Mouse (Mus musculus): Measurements from ENCODE around the gene Flt3l.
A peak's percentile ranks its signal among the peaks of the same experiment; 100 is the strongest.
"Not testable (repeated sequence)": the region's sequence is repeated elsewhere in the genome, so short reads cannot be mapped to it uniquely, and the experiment has no call there.

Flt3l gene

DNA sequence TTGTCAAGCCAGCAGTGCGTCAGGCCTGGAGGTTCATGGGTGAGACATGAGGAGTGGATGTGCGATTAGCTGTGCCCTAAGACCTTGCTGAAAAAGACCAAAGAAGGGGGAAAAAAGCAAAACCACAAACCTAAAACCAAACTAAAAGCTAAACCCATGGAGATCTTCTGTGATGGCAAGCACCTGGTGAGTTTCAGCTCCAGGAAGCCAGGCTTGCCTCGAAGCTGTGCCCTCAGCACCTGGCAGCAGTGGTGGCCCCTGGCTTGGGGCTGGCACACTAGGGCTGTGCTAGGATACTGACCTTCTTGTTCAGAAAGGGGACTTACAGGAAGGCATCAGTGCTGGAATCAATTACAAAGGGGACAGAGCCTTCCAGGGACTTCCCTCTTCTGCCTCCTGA lies 5.1 kb upstream of the Flt3l start:
- DNase-seq = no peak

DNA sequence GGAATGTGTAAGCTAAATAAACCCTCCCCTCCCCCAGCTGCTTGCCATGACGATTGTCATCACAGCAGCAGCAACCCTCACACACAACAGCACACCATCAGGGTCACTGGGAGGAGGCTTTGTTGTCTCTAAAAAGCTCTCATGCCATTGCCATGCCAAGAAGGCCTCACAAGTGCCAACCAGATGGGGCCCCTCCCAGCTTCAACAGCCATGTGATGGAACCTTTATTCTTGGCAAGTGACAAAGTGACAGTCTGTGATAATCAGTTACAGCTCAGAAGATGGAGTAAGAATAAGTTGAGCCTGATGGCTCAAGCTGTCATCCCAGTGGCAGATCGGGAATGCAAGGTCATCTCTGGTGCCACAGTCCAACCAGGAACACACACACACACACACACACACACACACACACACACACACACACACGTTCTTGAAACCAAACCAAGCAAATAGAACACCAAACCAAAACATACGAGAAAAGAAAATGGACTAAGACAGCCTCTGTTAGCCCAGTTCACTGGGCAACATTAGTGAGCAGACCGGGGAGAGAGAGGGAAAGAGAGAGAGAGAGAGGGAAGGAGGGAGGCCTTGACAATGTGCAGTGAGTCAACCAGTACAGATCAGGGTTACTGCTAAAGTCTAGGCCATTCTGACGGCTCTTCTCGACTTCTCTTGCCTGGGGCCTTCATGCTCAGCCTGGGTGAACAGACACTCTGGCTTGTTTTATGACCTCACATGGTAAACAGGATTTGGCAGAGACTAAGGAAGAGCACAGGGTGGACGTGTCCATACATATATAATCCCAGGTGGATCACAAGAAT lies 3.9 kb upstream of the Flt3l start:
- DNase-seq = no peak

DNA sequence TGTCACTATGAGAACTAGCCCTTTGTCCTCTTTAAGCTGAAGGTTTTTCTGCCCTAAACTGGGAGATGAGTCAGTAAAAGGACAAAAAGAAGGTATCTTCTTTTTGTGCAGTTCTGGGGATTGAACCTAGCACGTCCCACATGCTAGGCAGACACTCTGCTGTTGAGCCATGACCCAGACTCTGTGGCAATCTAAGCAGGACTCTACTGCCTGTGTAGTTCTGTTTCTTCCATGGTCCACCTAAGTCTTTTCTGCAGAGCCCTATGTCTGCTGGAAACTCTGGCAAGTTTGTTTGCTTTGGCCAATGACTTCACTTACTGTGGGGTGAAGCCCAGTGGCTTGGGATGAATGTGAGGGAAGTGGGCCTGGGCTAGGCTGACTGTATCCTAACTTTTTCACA lies 2.2 kb upstream of the Flt3l start:
- no peak for DNase-seq

DNA sequence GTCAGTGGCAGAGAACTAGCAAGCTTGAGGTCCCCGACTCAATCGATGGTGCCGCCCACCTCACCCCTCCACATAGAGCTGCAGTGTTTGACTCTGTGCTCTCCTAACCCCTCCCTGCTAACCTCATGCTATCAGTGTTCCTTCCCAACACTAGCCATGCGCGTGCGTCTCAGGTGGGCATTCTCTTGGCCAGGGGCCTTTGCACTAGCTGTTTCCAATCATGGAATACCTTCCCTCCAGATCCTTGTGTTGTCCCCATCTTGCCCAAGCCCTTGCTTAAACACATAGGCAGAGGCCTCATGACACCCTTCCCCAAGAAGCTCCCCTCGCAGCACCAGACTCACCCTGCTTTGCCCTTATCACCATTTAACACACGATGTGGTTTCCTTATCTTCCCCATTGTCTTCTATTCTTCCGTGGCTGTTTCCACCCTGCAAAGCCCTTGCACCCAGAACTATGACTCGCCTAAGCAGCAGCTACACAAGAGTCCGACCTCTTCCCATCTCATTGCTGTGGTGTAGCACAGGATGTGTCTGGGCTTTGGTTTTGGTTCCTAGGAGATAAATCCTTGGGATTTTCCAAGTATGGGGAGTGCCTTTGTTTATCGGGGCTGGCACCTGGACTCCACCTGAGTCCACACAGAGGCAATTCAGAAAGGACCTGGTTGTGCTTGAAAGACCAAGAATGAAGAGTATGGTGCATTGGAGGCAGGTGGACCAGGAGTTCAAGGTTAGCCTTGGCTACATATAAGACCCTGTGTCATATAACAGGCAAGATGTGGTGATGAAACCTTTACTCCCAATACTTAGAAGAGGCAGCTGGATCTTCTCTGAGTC lies 1.2 kb upstream of the Flt3l start:
- DNase-seq = no peak

DNA sequence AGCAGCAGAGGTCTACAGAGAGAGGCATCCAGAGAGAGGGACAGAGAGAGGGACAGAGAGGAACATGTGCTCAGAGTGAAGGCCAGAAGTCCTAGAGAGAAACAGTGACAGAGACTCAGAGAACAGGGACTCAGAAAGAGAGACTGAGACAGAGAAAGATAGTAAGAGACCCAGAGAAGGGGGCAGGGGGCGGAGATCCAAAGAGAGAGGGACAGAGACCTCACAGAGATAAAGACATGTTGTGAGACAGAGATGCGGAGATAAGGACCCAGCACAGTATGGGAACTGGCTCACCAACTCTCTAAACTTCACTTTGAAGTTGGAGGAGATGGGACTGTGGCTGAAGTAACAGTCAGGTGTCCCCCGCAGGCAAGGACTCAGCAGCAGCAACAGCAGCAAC lies 862 bp downstream of the Flt3l start:
- DNase-seq = no peak

DNA sequence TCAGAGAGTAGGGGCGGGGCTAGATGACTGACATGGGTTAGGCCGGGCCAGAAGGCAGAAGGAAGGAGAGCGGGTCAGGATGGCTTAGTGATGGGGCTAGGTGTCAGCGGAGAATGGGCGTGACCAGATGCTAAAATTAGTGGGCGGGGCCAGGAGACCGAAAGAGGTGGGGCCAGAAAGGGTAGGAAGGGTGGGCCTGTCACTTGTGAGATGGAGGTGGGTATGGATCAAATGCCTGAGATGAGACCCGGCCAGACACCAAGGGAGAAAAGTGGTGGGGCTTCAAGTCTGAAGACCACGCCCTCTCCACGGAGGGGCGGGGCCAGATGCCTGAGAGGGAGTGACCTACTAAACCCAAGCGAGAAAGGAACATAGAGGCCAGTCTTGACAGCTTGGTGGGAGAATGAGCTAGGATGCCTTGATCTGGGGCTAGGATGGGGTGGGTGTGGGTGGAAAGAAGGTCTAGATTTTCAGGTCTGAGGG lies 1.6 kb downstream of the Flt3l start:
- no peak for DNase-seq

DNA sequence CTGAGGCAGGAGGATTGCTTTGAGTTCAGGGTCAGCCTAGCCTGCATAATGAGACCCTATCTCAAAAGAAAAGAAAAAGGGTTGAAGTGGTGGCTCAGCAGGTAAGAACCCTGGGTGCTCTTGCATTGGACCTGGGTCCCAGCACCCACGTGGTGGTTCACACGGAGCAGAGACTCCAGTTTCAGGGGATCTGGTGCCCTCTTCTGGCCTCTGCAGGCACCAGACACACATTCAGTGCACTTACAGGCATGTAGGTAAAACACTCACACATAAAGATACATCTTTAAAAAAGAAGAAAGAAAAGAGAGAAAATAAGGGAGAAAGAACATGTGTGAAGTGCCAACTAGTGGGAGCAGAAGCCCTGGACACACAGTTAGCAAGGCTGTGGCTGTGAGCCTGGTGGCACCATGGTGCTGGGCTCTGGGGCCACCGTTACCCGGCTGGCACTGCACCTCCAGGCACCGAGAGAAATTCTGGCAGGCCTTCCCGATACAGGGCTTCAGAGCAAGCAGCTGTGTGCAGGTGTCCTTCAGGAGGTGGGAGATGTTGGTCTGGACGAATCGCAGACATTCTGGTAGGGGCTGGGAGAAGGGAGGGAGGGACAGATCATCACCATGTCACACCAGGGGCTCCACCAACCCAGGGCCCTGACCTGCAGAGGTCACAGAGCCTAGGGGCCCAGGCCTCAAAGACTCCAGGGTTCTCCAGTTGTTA lies 2.6 kb downstream of the Flt3l start:
- no peak for DNase-seq

DNA sequence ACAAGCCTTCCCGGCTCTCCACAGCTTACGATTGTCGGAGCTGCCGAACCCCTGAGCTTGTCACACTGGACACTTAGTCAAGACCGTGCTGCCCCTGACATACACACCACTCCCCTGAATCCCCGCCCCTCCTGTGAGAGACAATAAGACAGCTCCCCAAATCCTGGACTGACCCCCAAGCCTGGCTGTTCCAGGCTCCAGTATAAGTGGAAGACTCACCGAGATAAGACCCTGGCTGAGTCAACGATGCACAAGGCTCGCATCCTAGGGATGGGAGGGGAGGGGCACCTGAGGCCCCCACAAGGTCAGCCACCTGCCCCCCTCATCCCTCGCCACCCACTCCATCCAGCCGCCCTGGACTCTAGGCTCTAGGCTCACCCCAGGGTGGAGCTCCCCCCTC lies 4.4 kb downstream of the Flt3l start:
- DNase-seq = no peak

DNA sequence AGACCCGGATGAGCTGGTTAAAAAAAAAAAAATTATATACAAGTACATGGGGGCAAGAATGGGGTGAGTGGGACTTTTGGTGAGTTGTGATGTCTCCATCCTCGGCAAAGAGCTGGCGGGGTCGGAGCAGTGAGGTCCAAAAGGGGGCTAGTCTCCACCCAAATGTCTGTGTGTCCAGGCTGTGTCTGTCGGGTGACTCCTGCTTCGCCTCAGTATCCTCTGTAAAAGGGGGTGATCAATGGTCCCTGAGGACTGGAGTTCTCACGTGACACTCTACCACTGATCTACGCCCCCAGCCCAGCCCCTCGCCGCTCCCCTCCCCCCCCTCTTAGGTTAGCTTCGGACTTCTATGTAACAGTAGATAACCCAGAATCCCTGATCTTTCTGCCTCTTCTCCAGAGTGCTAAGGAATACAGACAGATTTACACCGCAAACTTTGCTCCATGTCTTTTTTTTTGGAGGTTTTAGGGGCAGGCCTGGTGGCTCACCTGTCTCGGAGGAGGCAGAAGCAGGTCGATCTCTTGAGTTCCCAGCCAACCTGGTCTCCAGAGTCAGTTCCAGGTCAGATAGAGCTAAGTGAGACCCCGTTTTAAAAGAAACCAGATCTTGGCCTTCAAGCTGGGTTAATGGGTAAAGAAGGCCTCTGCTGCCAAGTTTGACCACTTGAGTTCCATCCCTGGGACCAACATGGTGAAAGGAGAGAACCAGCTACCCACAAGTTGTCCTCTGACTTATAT lies 6.3 kb downstream of the Flt3l start:
- DNase-seq = no peak

DNA sequence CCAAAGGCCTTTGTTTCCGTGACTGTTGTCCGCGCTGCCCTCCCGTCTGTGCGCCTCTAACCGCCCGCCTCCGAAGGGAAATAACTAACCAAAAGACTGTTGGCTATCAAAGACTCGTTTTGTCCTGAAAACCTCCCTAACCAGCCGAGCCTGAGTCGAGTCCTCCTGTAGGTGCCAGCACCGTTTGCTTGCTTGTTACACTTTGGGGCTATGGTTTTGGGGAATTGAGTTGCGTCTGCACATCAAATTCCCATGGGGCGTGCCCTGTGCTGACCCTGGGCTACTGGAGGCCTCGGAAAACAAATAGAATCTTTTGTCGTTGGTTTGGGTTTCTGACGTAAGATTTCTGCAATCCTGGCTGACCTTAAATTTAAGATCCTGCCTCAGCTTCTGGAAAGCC lies 6.9 kb downstream of the Flt3l start:
- no peak for DNase-seq

DNA sequence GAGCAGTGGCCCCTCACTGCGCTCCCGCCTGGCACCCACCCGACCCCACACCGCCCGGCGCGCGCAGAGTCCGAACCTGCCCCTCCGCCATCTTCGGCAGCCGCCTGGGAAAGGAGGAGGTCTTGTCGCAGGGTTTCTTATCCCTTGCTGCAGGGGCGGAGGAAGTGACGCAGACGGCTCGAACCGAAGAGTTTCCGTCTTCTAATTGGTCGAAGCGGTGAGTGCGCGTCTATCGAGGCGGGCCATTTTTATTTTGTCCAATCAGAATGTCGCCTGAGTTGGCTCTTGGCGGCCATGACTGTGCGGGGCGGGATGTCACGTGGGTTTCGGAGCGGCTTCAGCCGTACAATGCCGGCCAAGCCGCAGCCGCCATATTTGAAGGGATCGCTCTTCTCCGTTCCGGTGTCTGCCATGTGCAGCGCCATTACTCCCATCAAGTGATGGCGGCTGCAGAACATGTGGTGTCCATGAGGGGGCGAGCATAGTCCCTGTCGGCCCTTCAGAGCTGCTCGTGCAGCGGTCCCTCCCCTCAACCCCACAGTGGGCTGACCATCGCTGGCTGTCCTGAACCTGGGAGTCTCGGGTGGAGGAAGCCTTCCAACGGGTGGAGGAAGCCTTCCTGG lies 7.5 kb downstream of the Flt3l start, which contains the start of gene Rpl13a:
Gene Rpl13a (minus strand): TSS at position 138 of the 623 bp plus-strand sequence.
- peak; percentile 99 for DNase-seq

DNA sequence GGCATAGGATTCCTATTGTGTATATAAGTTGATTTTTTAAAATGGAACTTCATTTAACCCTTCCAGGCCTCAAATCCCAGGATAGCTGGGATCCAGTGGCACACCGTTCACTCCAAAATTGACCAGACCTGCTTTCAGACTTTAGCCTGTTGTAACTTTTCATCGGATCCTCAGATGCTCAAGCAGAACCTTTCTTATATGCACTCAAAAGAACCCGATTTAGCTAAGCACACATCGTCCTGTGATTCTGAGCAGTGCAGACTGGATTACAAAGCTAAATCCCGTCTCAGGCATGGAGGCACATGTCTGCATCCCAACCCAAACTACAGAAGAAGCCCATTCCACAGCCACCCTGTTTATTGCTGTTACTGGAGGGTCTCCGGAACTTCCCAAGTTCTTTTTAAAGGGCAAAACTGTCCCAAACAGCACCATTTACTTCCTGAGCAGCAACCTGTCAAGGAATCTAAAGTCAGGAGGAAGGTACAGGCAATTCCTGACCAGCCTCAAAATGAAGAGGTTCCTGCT lies 8.5 kb downstream of the Flt3l start:
- DNase-seq = no peak

DNA sequence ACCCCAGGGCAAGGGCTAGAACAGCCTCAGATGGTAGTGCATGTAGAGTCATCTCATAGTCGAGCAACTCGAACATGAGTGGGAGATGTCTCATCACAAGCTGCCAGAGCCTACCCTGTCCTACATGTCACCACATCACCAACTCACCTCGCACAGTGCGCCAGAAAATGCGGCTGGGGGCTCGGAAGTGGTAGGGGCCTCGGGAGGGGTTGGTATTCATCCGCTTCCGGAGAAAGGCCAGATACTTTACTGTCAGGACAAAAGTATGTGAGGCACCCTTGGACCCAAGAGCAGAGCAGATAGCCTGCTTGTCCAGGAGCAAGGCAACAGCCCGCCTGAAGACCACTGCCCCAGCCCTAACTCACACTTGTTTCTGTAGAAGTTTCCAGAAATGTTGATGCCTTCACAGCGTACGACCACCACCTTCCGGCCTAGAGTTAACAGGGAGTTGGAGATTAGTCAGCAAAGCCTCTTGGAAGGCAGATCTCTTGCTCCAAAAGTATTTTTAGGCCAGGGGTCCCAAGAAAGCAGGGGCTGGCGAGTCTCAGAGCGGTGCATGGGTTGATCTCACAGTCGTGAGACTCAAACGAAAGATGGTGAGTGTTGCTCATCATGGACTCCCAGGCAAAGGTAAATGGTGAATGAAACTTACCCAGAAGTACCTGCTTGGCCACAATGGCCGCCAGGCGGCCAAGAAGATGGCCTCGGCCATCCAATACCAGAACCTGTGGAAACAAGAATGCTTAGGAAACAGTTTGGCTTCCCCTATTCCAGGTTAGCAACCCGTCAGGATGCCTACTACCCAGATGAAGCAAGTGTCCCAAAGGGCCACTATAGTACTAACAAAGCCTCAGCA lies 9.2 kb downstream of the Flt3l start:
- DNase-seq = no peak

DNA sequence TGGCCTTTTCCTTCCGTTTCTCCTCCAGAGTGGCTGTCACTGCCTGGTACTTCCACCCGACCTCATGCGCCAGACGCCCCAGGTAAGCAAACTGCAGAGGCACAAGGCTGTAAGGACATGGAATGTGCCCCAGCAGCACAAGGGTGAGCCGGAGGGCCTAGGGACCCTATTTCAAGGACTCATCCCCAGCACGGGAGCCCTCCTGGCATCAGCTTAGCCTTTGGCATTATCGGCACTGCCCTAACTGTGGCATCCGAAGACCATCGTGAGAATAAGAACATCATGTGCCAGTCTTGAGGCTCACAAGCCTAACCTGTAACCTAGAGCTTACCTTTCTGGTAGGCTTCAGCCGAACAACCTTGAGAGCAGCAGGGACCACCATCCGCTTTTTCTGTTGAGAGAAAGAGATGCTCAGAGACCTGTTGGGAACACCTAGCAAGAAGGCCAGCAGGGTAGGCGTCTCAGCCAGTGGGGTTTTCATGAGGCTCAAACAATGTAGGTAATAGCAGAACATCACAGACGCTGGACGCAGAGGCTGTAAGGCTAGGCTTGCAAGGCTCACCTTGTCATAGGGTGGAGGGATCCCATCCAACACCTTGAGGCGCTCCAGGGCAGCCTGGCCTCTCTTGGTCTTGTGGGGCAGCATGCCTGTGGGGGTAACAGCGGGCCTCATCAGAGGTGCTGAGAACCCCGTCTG lies 9.9 kb downstream of the Flt3l start:
- DNase-seq = no peak

DNA sequence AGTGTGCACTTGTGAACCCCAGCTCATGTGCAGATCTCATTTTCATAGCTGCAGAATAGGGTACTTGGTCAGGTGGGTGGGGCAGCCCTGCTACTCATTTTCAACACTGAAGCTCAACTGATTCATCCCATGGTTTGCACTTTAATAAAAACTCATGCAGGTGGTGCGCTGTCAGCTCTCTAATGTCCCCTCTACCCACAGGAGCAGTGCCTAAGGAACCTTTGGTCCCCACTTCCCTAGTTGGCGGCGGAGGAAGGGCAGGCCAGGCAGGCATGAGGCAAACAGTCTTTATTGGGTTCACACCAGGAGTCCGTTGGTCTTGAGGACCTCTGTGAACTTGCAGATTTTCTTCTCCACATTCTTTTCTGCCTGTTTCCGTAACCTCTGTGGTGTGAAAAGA lies 10.6 kb downstream of the Flt3l start:
- not testable (repeated sequence) for DNase-seq

DNA sequence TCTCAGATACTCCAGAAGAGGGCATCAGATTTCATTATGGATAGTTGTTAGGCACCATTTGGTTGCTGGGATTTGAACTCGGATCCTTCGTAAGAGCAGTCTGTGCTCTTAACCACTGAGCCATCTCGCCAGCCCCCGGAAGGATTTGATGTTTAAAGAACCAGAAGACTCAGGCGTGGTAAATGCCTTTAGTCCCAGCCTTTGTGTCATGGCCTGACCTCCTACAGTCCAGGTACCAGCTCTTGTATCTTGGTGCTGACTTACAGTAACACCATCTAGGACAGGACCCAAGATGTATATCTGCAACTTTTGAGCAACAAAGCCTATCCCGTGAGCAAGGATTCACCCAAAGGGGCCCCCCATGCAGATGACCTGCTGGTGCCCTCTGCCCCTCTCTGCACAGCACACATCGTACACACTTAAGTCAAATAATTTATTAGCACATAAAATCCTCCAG lies 11.1 kb downstream of the Flt3l start:
- no peak for DNase-seq

DNA sequence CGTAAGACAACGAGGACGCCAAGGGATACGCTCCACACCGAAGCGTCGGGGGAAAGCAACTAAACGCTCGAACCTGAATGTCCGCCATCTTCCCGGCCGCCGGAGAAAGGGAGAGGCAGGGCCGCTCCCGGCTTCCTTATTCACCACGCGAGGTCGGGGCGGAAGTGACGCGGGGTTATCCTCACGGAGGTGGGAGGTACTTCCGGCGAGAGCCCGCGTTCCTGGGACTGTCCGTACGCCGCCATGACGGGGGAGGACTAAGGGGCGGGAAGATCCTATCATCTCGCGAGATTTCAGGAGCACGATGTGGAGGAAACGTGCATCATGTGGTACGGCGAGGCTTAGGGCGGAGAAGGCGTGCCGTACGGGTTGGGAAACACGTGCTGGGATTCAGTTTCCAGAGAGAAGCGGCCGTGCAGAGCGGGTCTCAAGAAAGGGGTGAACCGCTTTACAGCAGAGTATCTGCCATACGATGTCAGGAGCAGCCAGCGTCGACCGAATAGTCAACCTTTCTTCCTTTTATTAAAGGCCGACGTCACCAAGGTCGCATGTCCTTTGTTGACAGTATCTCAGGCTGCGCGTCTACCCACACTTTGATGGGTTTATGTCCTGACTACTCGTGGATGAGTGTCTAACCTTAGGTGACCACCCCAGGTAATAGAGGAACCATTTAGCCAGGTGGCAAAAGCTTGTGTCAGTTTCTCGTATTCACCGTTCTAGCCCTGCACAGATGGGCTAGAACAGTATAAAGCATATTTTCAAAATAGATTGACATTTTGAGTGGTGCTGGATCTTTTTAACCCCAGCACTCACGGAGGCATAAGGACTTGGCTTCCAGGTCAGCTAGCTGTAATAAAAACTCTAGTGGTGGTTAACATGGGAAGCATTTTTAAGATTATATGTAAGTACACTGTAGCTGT lies 11.7 kb downstream of the Flt3l start, which contains the start of gene Rps11:
Gene Rps11 (minus strand): TSS at position 216 of the 920 bp plus-strand sequence.
- DNase-seq = peak; percentile 99

DNA sequence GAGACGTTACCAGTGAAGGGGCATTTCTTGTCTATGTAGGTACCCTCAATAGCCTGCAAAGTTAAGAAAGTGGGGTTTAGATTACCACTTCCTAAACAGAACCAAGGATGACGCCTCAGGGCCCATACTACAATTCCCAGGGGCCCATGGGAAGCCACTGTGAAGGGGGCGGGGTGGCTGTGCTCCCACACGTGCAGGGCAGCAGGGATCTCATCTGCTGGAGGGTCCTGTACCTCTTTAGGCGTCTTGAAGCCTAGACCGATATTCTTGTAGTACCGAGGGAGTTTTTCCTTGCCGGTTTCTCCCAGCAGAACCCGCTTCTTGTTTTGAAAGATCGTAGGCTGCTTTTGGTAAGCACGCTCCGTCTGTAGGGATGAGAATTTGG lies 13.1 kb downstream of the Flt3l start:
- no peak for DNase-seq
